Mouse (Mus musculus) kidney, postnatal 25 days (tissue): ENCODE results near the gene Kank4.
A peak's percentile ranks its signal among the peaks of the same experiment; 100 is the strongest.
"Not testable (repeated sequence)": the region's sequence is repeated elsewhere in the genome, so short reads cannot be mapped to it uniquely, and the experiment has no call there.

ENCODE experiments used
- DNase-seq, 2 experiments: peaks; one replicate each; pipeline ENCODE4 v3.0.0; 2021; ENCODE audit warnings: mixed read lengths in 2 of 2

The Kank4 gene

DNA sequence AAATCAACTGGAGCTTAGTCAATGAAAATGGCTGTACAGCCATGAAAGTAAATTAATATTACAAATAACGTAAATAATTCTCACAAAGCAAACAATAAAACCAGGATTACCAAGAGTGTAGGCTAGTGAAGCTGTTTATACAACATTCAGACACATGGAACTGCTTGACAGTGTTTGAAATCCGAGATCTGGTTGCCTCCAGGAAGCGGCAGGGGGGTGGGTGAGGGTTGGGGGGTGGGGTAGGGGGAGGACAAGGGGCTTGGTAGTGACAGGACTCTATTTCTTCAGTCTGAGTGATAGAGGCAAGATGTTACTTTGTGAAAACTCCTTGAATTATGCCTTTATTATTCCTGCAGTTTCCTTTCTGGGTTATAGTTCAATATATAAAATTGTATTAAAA lies 9.4 kb upstream of the Kank4 start:
- DNase-seq, result no peak

GRCm38 (mm10) chr4:98823740-98824139 lies 6.4 kb upstream of the Kank4 start, which contains the start of gene I0C0044D17Rik:
Gene I0C0044D17Rik (minus strand): TSS chr4:98823840.
- DNase-seq, result not testable (repeated sequence)

GRCm38 (mm10) chr4:98823047-98823446 lies 5.7 kb upstream of the Kank4 start:
- DNase-seq, result no peak

GRCm38 (mm10) chr4:98822478-98822877 lies 5.1 kb upstream of the Kank4 start:
- no peak for DNase-seq

GRCm38 (mm10) chr4:98819216-98819755 lies 1.9 kb upstream of the Kank4 start:
- DNase-seq, result no peak

DNA sequence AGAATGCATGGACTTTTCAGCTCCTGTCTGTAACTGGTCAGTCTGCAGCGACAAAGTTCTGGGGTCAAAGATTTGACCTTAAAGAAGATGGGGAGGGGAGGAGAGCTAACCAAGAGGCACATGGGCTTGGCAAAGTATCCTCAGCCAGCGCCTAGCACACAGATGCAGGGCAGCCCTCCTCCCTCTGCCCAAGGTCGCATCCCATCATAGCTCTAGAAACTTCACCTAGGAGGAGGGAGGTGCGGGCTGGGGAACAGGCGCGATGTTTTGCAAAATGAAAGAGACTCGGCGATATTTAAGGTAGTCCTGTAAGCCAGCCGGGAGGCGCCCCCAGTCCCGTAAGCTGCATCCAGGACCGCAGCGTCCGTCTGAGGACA lies 542 bp downstream of the Kank4 start:
- no peak for DNase-seq

GRCm38 (mm10) chr4:98806306-98806705 lies 11.0 kb downstream of the Kank4 start:
- peak; percentile 49 to 54 for DNase-seq

GRCm38 (mm10) chr4:98805291-98806048 lies 11.9 kb downstream of the Kank4 start:
- DNase-seq, result no peak

- DNase-seq, result no peak
Observed at GRCm38 (mm10) chr4:98804476-98805134, 12.7 kb downstream of the Kank4 start.

DNA sequence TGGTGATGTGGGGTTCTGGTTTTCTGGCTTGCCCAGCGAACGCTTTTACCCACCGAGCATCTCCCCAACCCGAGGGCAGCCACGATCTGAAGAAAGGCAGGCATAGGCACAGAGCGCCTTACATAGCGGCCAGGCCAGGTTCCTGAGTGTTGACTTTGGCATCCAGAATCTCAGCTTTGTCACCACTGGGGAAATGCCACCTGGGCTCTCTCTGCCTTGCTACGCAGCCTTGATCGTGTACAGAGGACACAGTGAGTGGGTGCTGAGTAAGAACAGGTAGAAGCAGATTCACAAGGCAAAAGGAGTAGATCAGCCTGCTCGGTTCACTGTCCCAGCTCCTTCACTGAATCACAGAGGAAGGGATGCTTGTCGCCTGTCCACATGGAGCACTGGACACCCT lies 15.6 kb downstream of the Kank4 start:
- no peak for DNase-seq

DNA sequence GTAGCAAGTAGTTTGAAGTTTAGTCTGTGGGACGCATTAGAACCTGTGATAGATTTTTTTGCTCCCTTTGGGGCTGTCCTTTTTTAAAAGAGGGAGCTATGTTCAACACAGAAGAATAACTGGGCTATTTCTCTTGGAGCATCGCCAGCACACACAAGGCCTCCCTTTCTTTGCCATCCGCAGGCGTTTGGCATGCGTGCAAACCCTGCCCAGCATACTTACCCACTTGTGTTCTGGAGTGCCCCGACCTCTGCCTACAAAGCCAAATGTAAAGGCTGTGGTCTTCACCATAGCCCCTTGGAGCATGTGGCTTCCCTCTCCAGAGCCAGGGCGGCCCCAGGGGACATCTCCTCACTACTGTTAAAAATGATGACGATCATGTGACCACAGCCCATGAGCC lies 16.5 kb downstream of the Kank4 start:
- DNase-seq, result no peak

GRCm38 (mm10) chr4:98796591-98797341 lies 20.6 kb downstream of the Kank4 start:
- DNase-seq, result no peak

- no peak for DNase-seq
Observed at GRCm38 (mm10) chr4:98795241-98795640, 22.1 kb downstream of the Kank4 start.

DNA sequence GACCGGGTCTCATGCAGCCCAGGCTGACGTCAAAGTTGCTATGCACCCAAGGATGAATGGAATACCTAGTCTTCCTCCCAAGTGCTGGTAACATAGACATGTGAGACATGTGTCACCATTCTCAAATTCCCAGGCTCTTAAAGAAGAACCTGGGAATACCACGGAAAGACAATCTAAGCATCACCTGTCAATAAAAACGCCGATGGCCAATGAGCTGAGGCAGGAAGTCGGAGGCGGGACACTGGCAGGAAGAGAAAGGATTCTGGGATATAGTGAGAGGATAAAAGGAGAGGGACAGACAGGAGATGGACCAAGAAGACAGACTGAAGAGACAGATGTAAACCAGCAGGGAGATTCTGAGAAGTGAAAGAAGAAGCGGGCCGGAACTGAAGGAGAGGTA lies 23.9 kb downstream of the Kank4 start:
- no peak for DNase-seq

GRCm38 (mm10) chr4:98790721-98791120 lies 26.6 kb downstream of the Kank4 start:
- DNase-seq, result no peak

DNA sequence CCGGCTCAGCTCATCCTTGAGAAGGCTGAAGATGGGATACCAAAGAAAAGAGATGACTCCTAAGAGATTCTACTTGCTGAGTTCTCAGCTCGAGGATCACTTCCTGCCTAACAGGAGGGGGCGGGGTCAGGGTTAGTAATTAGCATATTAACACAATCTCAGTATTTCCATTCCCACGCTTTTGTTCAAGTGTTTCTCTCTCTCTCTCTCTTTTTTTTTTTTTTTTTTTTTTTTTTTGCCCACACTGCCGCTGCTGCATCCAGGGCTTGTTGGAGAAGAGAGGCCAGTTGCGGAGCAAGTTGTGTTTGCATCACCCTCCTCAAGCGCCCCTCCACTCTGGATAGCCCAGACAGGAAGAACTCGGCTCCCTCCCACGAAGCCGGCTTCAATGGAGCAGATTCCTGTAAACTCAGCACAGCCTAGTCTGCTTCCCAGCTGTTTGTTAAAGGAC lies 27.5 kb downstream of the Kank4 start:
- peak in 1 of 2 experiments; percentile 56 for DNase-seq

DNA sequence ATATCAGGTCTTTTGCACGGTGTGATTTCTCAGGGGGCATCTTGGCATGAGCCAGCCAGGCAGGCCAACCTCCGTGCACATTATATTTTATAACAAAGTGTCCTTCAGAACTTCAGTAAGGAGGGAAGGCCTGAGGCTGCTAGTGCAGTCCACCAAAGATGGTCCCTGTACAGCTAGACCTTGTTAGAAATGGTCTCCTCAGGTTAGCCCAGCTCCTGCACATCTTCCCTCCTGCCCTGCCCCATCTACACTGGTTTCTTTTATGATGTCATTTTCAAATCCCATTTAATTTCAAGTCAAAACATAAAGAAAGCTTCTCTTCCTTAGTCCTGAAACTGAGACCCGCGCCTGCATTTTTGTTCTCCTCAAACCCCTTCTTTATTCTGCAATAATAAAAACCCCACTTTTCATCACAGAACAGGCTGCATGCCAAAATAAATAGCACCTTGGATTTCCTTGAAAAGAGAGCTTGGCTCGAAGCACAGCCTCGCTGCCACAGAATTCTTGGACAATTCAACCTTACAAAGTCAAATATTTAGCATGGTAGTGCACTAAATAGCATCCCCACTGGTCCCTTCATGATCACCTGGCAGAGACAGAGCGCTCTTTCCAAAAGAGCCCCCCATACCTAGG lies 28.1 kb downstream of the Kank4 start:
- no peak for DNase-seq

DNA sequence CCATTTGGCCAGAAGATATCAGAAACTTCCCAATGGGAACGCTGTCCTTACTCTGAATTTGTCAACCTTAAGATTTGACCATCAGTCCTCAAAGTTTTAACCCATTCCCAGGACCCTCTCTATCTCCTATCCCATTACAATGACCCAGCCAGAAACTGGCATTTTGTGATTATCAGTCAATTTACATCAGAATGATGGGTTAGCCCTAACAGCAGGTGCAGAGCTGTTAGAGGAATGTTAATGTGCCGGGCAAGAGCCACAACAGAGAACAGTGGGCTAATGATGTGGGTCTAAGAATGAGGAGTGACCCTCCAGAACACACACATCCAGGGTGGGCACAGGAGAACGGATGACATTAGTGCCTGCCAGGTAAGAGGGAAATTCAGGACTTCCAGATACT lies 31.1 kb downstream of the Kank4 start:
- DNase-seq, result no peak

- DNase-seq, result no peak
Observed at GRCm38 (mm10) chr4:98785851-98786250, 31.5 kb downstream of the Kank4 start.

DNA sequence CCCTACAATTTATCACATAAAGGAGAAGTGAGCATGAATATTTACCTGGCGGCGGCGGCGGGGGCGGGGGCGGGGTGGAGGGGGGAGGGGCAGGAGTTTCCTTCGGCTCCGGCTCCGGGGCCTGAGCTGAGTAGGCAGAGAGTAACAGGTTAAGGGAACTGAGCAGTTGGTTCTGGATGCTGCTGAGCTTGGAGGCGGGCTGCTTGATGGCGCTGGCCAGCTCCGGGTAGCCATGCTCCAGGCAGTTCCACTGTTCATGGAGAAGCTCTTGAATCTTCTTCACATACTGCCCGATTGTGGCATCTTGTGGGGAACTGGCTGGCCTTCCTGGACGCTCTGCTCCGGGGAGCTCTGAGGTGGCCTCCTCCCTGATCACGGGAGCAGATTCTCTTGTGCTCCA lies 39.1 kb downstream of the Kank4 start:
- DNase-seq, result no peak

DNA sequence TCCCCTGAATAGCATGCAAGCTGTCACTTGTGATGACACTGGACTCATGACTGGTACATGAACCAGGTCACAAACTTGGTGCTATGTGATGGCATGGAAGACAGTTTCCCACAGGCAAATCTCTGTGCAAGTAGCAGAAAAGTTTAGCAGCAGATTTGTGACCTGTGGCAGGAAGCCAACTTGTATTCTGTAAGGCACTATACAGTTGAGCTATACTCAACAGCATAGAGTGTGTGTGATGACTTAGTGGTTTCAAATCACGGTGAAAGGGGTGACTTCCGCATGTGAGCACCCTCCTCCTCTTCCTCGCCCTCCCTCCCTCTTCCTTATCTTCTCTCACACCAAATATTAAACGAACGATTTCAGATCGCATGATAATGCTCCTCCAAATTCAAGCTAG lies 39.9 kb downstream of the Kank4 start:
- DNase-seq, result no peak

DNA sequence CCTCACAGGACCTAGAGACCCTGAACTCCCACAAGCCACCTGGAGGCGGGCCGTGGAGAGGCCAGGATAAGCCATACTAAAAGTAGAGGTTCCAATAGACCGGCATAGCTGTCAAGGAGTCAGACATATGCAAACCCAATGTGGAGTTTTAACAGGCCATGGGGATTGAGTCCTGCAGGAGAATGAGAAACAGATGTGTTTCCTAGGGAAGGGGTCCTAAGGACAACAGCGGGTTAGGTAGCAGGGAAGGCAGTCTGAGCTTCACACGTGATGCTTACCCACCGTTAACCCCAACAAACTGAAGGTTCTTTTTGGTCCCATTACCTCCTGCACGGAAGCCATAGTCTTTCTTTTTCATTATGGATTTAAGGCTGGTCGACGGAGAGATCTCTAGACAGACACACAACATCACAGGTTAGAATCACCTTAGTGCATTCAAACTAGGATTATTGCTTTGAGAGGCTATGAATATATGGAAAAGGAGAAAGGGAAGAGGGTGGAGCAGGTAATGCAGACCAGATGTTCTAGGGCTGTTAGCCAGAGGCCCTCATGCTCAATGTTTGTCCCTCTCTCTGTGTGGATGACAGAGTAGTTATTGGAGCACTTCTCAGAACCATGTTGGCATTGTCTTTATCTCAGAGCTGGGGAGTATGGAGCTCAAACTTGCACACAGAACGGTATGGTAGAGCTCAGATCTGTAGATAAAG lies 40.5 kb downstream of the Kank4 start:
- no peak for DNase-seq
